Mouse (Mus musculus) spleen, adult 2 months (tissue): Measurements from ENCODE around the gene Gm49366. TPM values are rescaled to one million over a fixed set of nuclear protein-coding genes. Genes with fewer than 3 reads are reported as not detected.

ENCODE experiments used
- DNase-seq, 2 experiments: peaks; one replicate each; pipeline versions ENCODE4 v3.0.0 to v3.0.0-alpha.2; 2012 to 2021; ENCODE audit warnings: low spot score in 2 of 2, low read depth in 1 of 2
- H3K27ac ChIP-seq: fragments of 200-500 bp; 2 replicates; pipeline ENCODE4 v1.5.1; 2012; ENCODE audit warnings: low read length, inconsistent platforms; ENCODE audit not compliant: insufficient read depth
- H3K27me3 ChIP-seq: fragments of 200-500 bp; 2 replicates; pipeline ENCODE4 v1.6.1; 2012; ENCODE audit warnings: mild to moderate bottlenecking, moderate library complexity, low read length, inconsistent platforms; ENCODE audit not compliant: control insufficient read depth, insufficient read depth
- H3K36me3 ChIP-seq: fragments of 200-500 bp; 2 replicates; pipeline ENCODE4 v1.6.1; 2012; ENCODE audit warnings: mild to moderate bottlenecking, low read length, inconsistent platforms; ENCODE audit not compliant: control insufficient read depth, insufficient read depth
- H3K4me1 ChIP-seq: fragments of 200-500 bp; 2 replicates; pipeline ENCODE4 v1.6.1; 2011; ENCODE audit warnings: inconsistent platforms; ENCODE audit not compliant: control insufficient read depth, insufficient read depth, insufficient read length
- H3K4me3 ChIP-seq: fragments of 200-500 bp; 2 replicates; pipeline ENCODE4 v1.5.1; 2011; ENCODE audit warnings: mild to moderate bottlenecking, inconsistent platforms; ENCODE audit not compliant: insufficient read depth, insufficient read length; ENCODE audit errors: extremely low read depth
- CTCF ChIP-seq: fragments of 200-500 bp; IDR thresholded peaks from 2 replicates; pipeline ENCODE4 v1.5.1; 2011; ENCODE audit warnings: mild to moderate bottlenecking, inconsistent platforms; ENCODE audit not compliant: insufficient read depth, insufficient read length, insufficient replicate concordance; ENCODE audit errors: extremely low read depth
- POLR2A ChIP-seq: fragments of 200-500 bp; IDR thresholded peaks from 2 replicates; pipeline ENCODE4 v1.6.1; 2011; ENCODE audit warnings: low read depth, low read length, inconsistent platforms
- WGBS: fragments of 180-500 bp; shearing (Covaris S2); methylation state at CpG from one replicate; pipeline ENCODE4 v1.1.7; 2018; 5-methylcytosine and 5-hydroxymethylcytosine counted together
- polyA plus RNA-seq: library from polyadenylated mRNA; depleted of rRNA; stranded (reverse); fragments of >200 nt; gene quantifications from 2 replicates; pipeline ENCODE4 v1.2.3, GENCODE M21; 2012; rRNA removed

The Gm49366 gene
- polyA plus RNA-seq, 1 experiment, result not detected

- TF ChIP-seq CTCF, result no peak
- no peak for TF ChIP-seq POLR2A
- no peak for DNase-seq
- 61% methylated on average over 2 of the region's 2 CpGs for WGBS
- H3K4me1 ChIP-seq, result peaks cover 3% of the 10 kb centered on the region; the same call in 1 of the 2 replicates
- H3K27ac ChIP-seq, result no peak overlapping the region
- H3K36me3 ChIP-seq, result no peaks in the 10 kb centered on the region
- peak overlapping the region; percentile 54 for H3K4me3 ChIP-seq
- H3K27me3 ChIP-seq, result no peaks in the 10 kb centered on the region
Measured at GRCm38 (mm10) chr12:84101493-84101845, 62.7 kb downstream of the Gm49366 start.

GRCm38 (mm10) chr12:84107012-84107411 is 68.3 kb downstream of the Gm49366 start:
- Histone ChIP-seq H3K27ac (no peak overlapping the region), H3K36me3 (no peaks in the 10 kb centered on the region), H3K27me3 (no peaks in the 10 kb centered on the region), H3K4me3 (no peak overlapping the region), H3K4me1 (no peaks in the 10 kb centered on the region)
- DNase-seq, result no peak
- no peak for TF ChIP-seq CTCF
- TF ChIP-seq POLR2A, result no peak
- WGBS, result 94% methylated on average over 3 of the region's 3 CpGs

- WGBS, result 21% methylated on average over 1 of the region's 1 CpGs
- DNase-seq, result no peak
- Histone ChIP-seq H3K27ac (no peak overlapping the region), H3K4me3 (no peak overlapping the region), H3K36me3 (no peaks in the 10 kb centered on the region), H3K4me1 (no peaks in the 10 kb centered on the region), H3K27me3 (no peaks in the 10 kb centered on the region)
- TF ChIP-seq CTCF, result no peak
- no peak for TF ChIP-seq POLR2A
Measured at GRCm38 (mm10) chr12:84107692-84108091, 69.0 kb downstream of the Gm49366 start.

Other genes starting within 250 kb of the Gm49366 start
- 24.5 and 32.8 TPM in 2 replicates for gene Numb, start 117.0 kb upstream of the Gm49366 start, polyA plus RNA-seq
- gene Riox1, start 88.3 kb upstream of the Gm49366 start, polyA plus RNA-seq, result 12.5 and 21.6 TPM in 2 replicates
- not detected in 2 replicates for gene Heatr4, start 54.1 kb upstream of the Gm49366 start, polyA plus RNA-seq
- gene Acot2, start 51.1 kb upstream of the Gm49366 start, polyA plus RNA-seq, result 9.2 and 14.2 TPM in 2 replicates
- gene Acot1, start 29.4 kb upstream of the Gm49366 start, polyA plus RNA-seq, result 2.2 and 2.8 TPM in 2 replicates
- 0.36 and 0.79 TPM in 2 replicates for gene Acot4, start 556 bp upstream of the Gm49366 start, polyA plus RNA-seq
- gene Acot3, start 13.2 kb downstream of the Gm49366 start, polyA plus RNA-seq, result not detected in 2 replicates
- not detected in 2 replicates for gene Acot5, start 30.4 kb downstream of the Gm49366 start, polyA plus RNA-seq
- gene Acot6, start 61.7 kb downstream of the Gm49366 start, polyA plus RNA-seq, result 0.57 and 0.88 TPM in 2 replicates
- gene Dnal1, start 75.4 kb downstream of the Gm49366 start, polyA plus RNA-seq, result 0.49 and 0.88 TPM in 2 replicates
- gene Pnma1, start 109.6 kb downstream of the Gm49366 start, polyA plus RNA-seq, result 0.21 and 0.40 TPM in 2 replicates
- 30.6 and 36.4 TPM in 2 replicates for gene Elmsan1, start 179.9 kb downstream of the Gm49366 start, polyA plus RNA-seq
- gene Ptgr2, start 246.3 kb downstream of the Gm49366 start, polyA plus RNA-seq, result 2.8 and 4.2 TPM in 2 replicates